Mouse (Mus musculus) cerebellum, postnatal 10 days (tissue): ENCODE results near the gene Pdk2.

Experiments
- DNase-seq, 2 experiments: peaks; one replicate each; pipeline ENCODE4 v3.0.0; 2021; ENCODE audit warnings: mixed read lengths in 2 of 2

The Pdk2 gene

DNA sequence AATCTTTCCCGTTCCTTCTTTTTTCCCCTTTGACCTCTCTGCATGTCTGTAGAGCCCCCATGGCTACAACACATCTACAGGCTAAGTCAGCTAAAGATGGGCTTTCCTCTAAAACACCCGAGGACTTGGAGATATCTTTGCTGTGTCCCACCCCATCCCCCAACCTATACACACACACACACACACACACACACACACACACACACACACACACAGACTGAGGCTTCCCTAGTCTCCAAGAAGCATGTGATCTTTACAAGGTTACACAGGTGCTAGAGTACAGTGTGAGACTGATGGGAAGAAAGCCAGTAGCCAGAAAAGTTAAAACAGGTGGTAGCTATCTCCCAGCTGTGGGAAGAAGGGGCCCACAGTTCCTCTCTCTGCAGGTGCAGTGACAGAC, 54.7 kb downstream of the Pdk2 start:
- no peak for DNase-seq

DNA sequence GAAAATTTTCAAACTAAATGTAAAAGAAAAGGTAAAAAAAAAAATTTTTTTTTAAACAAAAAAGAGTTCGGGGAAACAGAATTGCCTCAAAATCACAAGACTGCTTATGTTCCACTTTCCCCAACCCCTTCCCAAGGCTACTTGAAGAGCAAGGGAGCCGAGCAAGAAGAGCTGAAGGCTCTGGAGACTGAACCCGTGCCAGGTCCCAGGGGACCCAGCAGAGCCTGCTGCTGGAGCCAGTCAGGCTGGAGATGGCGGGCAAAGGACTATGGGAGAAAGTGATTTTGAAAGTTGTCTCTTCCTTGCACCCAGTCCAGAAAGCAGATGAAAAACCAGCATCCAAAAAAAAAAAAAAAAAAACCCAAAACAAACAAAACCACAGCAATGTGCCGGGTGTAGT, 55.3 kb downstream of the Pdk2 start:
- peak; percentile 38 to 50 for DNase-seq

DNA sequence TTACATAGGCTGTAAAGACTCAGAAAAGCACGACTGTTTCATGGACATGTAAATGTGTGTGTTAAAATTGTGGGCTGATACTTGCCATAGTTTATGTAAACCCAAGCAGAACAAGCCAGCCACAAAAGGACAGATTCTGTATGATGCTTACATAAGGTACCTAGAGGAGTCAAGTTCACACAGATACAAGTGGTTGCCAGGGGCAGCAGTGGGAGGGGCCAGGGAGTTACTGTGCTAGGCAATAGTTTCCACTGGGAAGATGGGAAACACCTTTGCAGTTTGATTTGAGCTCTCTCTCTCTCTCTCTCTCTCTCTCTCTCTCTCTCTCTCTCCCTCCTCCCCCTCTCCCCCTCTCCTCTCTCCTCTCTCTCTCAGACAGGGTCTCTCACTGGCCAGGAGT, 56.0 kb downstream of the Pdk2 start:
- DNase-seq = no peak

DNA sequence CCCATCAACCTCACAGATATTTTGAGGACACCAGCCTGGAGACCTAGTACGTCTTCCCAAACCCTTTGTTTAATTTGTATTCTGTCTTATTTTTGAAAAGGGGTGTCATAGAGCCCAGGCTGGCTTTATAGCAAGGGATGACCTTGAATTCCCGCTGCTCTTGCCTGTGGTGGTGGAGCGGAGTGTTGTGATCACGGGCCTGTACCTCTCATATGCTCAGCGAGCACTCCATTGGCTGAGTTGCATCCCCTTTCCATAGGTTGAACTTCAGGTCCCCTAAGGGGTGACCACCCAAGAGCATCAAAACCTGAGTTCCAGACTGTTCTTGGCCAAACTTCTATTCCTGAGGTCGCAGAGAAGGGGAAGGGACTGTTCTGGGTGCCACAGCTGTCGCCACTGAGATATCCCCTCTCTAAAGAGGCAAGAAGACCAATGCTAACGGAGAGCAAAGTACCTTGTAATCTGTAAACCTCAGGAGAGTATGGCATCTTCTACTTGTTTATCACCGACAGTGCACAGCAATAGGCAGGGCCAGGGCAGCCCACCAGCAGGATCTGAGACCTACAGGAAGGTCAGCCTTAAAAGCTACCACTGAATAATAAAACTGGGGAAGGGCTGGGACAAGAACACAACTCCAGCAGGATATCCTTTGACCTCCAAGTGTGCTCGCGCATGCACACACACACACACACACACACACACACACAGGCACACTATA, 61.5 kb downstream of the Pdk2 start:
- peak in 1 of 2 experiments; percentile 24 for DNase-seq

DNA sequence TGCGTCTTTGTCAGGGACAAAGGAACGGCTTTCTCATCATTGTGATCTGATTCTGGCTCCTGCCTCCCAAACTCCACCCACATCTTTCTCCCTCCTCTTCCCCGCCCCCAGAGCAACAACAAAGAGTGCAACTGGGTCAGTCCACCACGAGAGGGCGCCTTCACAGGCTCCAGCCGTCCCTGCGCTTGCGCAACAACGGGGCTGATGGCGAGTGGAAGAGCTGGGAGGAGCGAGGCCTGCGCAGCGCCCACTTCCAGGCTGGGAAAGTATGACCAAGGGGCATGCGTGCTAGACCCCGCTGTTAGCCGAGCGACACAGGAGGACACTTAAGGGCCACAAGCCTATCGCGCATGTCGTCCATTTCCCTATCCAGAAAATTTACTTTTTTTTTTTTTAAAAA, 62.2 kb downstream of the Pdk2 start:
- peak; percentile 97 to 98 for DNase-seq

DNA sequence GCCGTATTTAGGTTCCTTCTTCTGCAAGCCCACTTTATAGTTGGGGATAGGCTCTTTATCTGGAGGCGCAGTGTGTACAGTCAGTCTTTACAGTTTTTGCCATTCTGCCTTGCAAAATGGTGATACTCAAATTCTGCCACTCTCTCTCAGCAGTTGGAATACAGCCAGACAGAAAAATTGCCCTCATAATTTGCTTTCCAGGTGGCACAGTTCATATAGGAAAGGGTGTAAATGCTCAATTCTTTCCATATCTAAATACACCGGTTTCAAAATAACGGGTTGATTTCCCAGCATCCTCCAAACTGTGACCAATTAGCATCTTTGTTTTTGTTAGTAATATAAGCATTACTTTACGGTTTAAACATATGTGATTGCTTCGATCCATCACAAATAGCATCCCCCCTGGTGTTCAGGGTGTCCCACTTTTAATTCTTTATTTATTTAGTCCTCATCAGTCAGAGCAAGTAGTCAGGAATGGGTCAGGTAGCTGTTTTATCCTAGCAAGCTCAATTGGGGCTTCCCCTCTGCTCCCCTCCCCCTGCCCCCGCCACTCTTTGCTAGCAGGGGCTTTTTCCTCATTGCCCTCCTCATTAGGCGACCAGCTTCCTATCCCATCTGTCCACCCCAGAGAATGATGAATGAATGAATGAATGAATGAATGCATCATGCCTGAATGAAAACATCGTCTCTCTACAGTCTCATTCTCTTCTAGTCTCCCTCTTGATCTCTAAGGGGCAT, 62.8 kb downstream of the Pdk2 start:
- DNase-seq = peak; percentile 75 to 78
